Comparison of ENCODE assay signal across 11 mouse cellular contexts in genomic region chr4:152121183-152121505, GRCm38 (mm10). TPM values are rescaled to one million over a fixed set of nuclear protein-coding genes. Genes with fewer than 3 reads are reported as not detected.
DNase-seq lines count a peak whose midpoint lies in the region; ATAC-seq and TF ChIP-seq lines count a peak whose summit lies in the region.
"Had no signal": no experiment of that assay in that cellular context is flagged by ENCODE, and none has a peak within 500 bp of the region (broad histone marks: within the 10 kb centered on the region; RNA-seq: fewer than 3 reads in every experiment).

No protein-coding gene starts in this region.

- H3K4me1 ChIP-seq in heart, embryonic 12.5 days (replicated peaks): peaks cover 43% of the 10 kb centered on the region
- H3K4me1 ChIP-seq in spleen, adult 2 months (ENCODE audit: control insufficient read depth, insufficient read depth, insufficient read length): peaks cover 24% of the 10 kb centered on the region
- peaks cover 38% of the 10 kb centered on the region for H3K4me1 ChIP-seq in limb, embryonic 13.5 days
- peaks cover 39% of the 10 kb centered on the region for H3K4me1 ChIP-seq in stomach, embryonic 16.5 days (ENCODE audit: control insufficient read depth, insufficient read depth, low read length)

- intact Hi-C loops in heart, postnatal 10 days (cut with DNase I): no loop called here

- peak overlapping the region; percentile 60 for H3K4me2 ChIP-seq in heart, embryonic 12.5 days
- peak overlapping the region; percentile 54 for H3K4me2 ChIP-seq in limb, embryonic 13.5 days (replicated peaks)
- H3K4me2 ChIP-seq in stomach, embryonic 16.5 days (ENCODE audit: low read depth, low read length): peak overlapping the region; percentile 25

- no peaks in the 10 kb centered on the region for H3K9me3 ChIP-seq in heart, embryonic 12.5 days (replicated peaks)
- no peaks in the 10 kb centered on the region for H3K9me3 ChIP-seq in limb, embryonic 13.5 days
- H3K9me3 ChIP-seq in stomach, embryonic 16.5 days (replicated peaks; ENCODE audit: control insufficient read depth, low read length): no peaks in the 10 kb centered on the region

- TF ChIP-seq POLR2A in spleen, adult 2 months (IDR thresholded peaks at IDR 0.05; ENCODE audit: low read depth, low read length): no peak

- H3K27me3 ChIP-seq in heart, embryonic 12.5 days (replicated peaks): peaks cover 99% of the 10 kb centered on the region
- H3K27me3 ChIP-seq in spleen, adult 2 months (ENCODE audit: control insufficient read depth, insufficient read depth, low read length): peaks cover 22% of the 10 kb centered on the region
- peaks cover 100% of the 10 kb centered on the region for H3K27me3 ChIP-seq in limb, embryonic 13.5 days
- H3K27me3 ChIP-seq in stomach, embryonic 16.5 days (ENCODE audit: control insufficient read depth, insufficient read depth, low read length): peaks cover 76% of the 10 kb centered on the region

- 0 out of 2 replicates have a peak overlapping the region, but pooled peaks have one; percentile 40 for H3K9ac ChIP-seq in heart, embryonic 12.5 days
- no peak overlapping the region for H3K9ac ChIP-seq in limb, embryonic 13.5 days
- no peak overlapping the region for H3K9ac ChIP-seq in stomach, embryonic 16.5 days (ENCODE audit: low read length)

- 3% methylated on average over 12 of the region's 12 CpGs for WGBS in heart, embryonic 12.5 days
- WGBS in spleen, adult 2 months: 6% methylated on average over 12 of the region's 12 CpGs
- WGBS in limb, embryonic 13.5 days: 2% methylated on average over 12 of the region's 12 CpGs
- WGBS in stomach, embryonic 16.5 days: 4% methylated on average over 12 of the region's 12 CpGs

- TF ChIP-seq CTCF in spleen, adult 2 months (IDR thresholded peaks at IDR 0.05; ENCODE audit: extremely low read depth, insufficient read depth, insufficient read length, insufficient replicate concordance): no peak

- H3K27ac ChIP-seq in heart, embryonic 12.5 days (ENCODE audit: poor library complexity, severe bottlenecking): no peak overlapping the region
- peak overlapping the region; percentile 72 for H3K27ac ChIP-seq in spleen, adult 2 months (ENCODE audit: insufficient read depth, low read length)
- no peak overlapping the region for H3K27ac ChIP-seq in limb, embryonic 13.5 days
- no peak overlapping the region for H3K27ac ChIP-seq in stomach, embryonic 16.5 days (ENCODE audit: low read length)

- no peaks in the 10 kb centered on the region for H3K36me3 ChIP-seq in heart, embryonic 12.5 days
- no peaks in the 10 kb centered on the region for H3K36me3 ChIP-seq in spleen, adult 2 months (ENCODE audit: control insufficient read depth, insufficient read depth, low read length)
- H3K36me3 ChIP-seq in limb, embryonic 13.5 days: no peaks in the 10 kb centered on the region
- H3K36me3 ChIP-seq in stomach, embryonic 16.5 days (ENCODE audit: control insufficient read depth, insufficient read depth, low read length): no peaks in the 10 kb centered on the region

- peak overlapping the region; percentile 35 for H3K4me3 ChIP-seq in heart, embryonic 12.5 days
- peak overlapping the region; percentile 50; the same call in 1 of the 2 replicates for H3K4me3 ChIP-seq in spleen, adult 2 months (ENCODE audit: extremely low read depth, insufficient read depth, insufficient read length)
- H3K4me3 ChIP-seq in limb, embryonic 13.5 days: peak overlapping the region; percentile 27
- 0 out of 2 replicates have a peak overlapping the region, but pooled peaks have one; percentile 19 for H3K4me3 ChIP-seq in stomach, embryonic 16.5 days (replicated peaks; ENCODE audit: low read length)

- no peak for DNase-seq in heart, postnatal 10 days
- DNase-seq in spleen, adult 2 months (ENCODE audit: low read depth in 1 of 2, low spot score in 2 of 2): no peak
- no peak for DNase-seq in spleen, postnatal 14 days (ENCODE audit: low spot score in 2 of 2)
- no peak for DNase-seq in right cerebral cortex, postnatal 25 days
- DNase-seq: cerebellum, postnatal 36 days; gastrocnemius, postnatal 14 days had no signal

- ATAC-seq in heart, embryonic 12.5 days (ENCODE audit: insufficient number of reproducible peaks, low FRiP score): no peak
- no peak for ATAC-seq in limb, embryonic 13.5 days (ENCODE audit: low FRiP score, low read depth)
- no peak for ATAC-seq in stomach, embryonic 16.5 days (ENCODE audit: insufficient read depth, low FRiP score)
- no peak for ATAC-seq in erythroblast, adult 5-6 weeks (replicated peaks; ENCODE audit: low FRiP score, poor library complexity, severe bottlenecking)

RNA-seq across cellular contexts. Expression of gene Tnfrsf25, which starts 5.4 kb away (rescaled TPM):
- polyA plus RNA-seq in heart, embryonic 12.5 days (2016; fragmentation: Nextera tagmentation; extraction: Ambion mirVana): 0.86 and 1.1 TPM in 2 replicates
- total RNA-seq in heart, postnatal 10 days (2021): 1 to 10 TPM; 1.9 TPM
- 17.0 and 27.0 TPM in 2 replicates for polyA plus RNA-seq in spleen, adult 2 months (2012; rRNA removed)
- polyA plus RNA-seq in limb, embryonic 13.5 days (2015; fragmentation: Nextera tagmentation; extraction: Ambion mirVana): 0.86 and 1.9 TPM in 2 replicates
- polyA plus RNA-seq in stomach, embryonic 16.5 days (2015; fragmentation: Nextera tagmentation; extraction: Ambion mirVana): 1.5 and 2.1 TPM in 2 replicates
- total RNA-seq in erythroblast, adult 5-6 weeks (2015; ENCODE audit: low replicate concordance): not detected in 2 replicates
- total RNA-seq in erythroblast, adult 5-6 weeks (2017; ENCODE audit: low replicate concordance): not detected in 2 replicates

RNA-seq across cellular contexts. Expression of gene Espn, which starts 31.0 kb away (rescaled TPM):
- polyA plus RNA-seq in heart, embryonic 12.5 days (2016; fragmentation: Nextera tagmentation; extraction: Ambion mirVana): 1.3 and 1.6 TPM in 2 replicates
- total RNA-seq in heart, postnatal 10 days (2021): 1 to 10 TPM; 1.3 to 1.4 TPM
- polyA plus RNA-seq in spleen, adult 2 months (2012; rRNA removed): 2.1 and 2.7 TPM in 2 replicates
- polyA plus RNA-seq in limb, embryonic 13.5 days (2015; fragmentation: Nextera tagmentation; extraction: Ambion mirVana): 0.88 and 1.5 TPM in 2 replicates
- polyA plus RNA-seq in stomach, embryonic 16.5 days (2015; fragmentation: Nextera tagmentation; extraction: Ambion mirVana): 8.6 and 9.1 TPM in 2 replicates
- not detected in 2 replicates for total RNA-seq in erythroblast, adult 5-6 weeks (2015; ENCODE audit: low replicate concordance)
- 0.34 and 0.42 TPM in 2 replicates for total RNA-seq in erythroblast, adult 5-6 weeks (2017; ENCODE audit: low replicate concordance)

RNA-seq across cellular contexts. Expression of gene Hes2, which starts 37.5 kb away (rescaled TPM):
- polyA plus RNA-seq in heart, embryonic 12.5 days (2016; fragmentation: Nextera tagmentation; extraction: Ambion mirVana): not detected in 2 replicates
- not detected for total RNA-seq in heart, postnatal 10 days (2021)
- polyA plus RNA-seq in spleen, adult 2 months (2012; rRNA removed): not detected in 2 replicates
- not detected in 2 replicates for polyA plus RNA-seq in limb, embryonic 13.5 days (2015; fragmentation: Nextera tagmentation; extraction: Ambion mirVana)
- polyA plus RNA-seq in stomach, embryonic 16.5 days (2015; fragmentation: Nextera tagmentation; extraction: Ambion mirVana): 0.56 and 0.75 TPM in 2 replicates
- not detected in 2 replicates for total RNA-seq in erythroblast, adult 5-6 weeks (2015; ENCODE audit: low replicate concordance)
- not detected in 2 replicates for total RNA-seq in erythroblast, adult 5-6 weeks (2017; ENCODE audit: low replicate concordance)
- total RNA-seq: gastrocnemius, postnatal 14 days; liver, adult 2 months had no signal
- polyA plus RNA-seq: liver, adult 2 months had no signal

RNA-seq across cellular contexts. Expression of gene Plekhg5, which starts 48.8 kb away (rescaled TPM):
- polyA plus RNA-seq in heart, embryonic 12.5 days (2016; fragmentation: Nextera tagmentation; extraction: Ambion mirVana): 13.6 and 14.1 TPM in 2 replicates
- 10 to 100 TPM; 33.5 to 35.8 TPM for total RNA-seq in heart, postnatal 10 days (2021)
- polyA plus RNA-seq in spleen, adult 2 months (2012; rRNA removed): 9.5 and 13.1 TPM in 2 replicates
- 17.3 TPM in 2 replicates for polyA plus RNA-seq in limb, embryonic 13.5 days (2015; fragmentation: Nextera tagmentation; extraction: Ambion mirVana)
- polyA plus RNA-seq in stomach, embryonic 16.5 days (2015; fragmentation: Nextera tagmentation; extraction: Ambion mirVana): 12.3 and 14.1 TPM in 2 replicates
- 0.42 TPM in 1 of 2 replicates, not detected in the other for total RNA-seq in erythroblast, adult 5-6 weeks (2015; ENCODE audit: low replicate concordance)
- total RNA-seq in erythroblast, adult 5-6 weeks (2017; ENCODE audit: low replicate concordance): 1.4 and 2.0 TPM in 2 replicates

RNA-seq across cellular contexts. Expression of gene Acot7, which starts 56.8 kb away (rescaled TPM):
- 63.4 and 64.6 TPM in 2 replicates for polyA plus RNA-seq in heart, embryonic 12.5 days (2016; fragmentation: Nextera tagmentation; extraction: Ambion mirVana)
- 10 to 100 TPM; 48.3 to 53.2 TPM for total RNA-seq in heart, postnatal 10 days (2021)
- polyA plus RNA-seq in spleen, adult 2 months (2012; rRNA removed): 15.4 and 17.9 TPM in 2 replicates
- 49.0 and 53.2 TPM in 2 replicates for polyA plus RNA-seq in limb, embryonic 13.5 days (2015; fragmentation: Nextera tagmentation; extraction: Ambion mirVana)
- 57.3 and 60.4 TPM in 2 replicates for polyA plus RNA-seq in stomach, embryonic 16.5 days (2015; fragmentation: Nextera tagmentation; extraction: Ambion mirVana)
- total RNA-seq in erythroblast, adult 5-6 weeks (2015; ENCODE audit: low replicate concordance): 15.3 and 19.4 TPM in 2 replicates
- total RNA-seq in erythroblast, adult 5-6 weeks (2017; ENCODE audit: low replicate concordance): 5.2 and 9.7 TPM in 2 replicates
